Mouse (Mus musculus) A20 (cell line): Measurements from ENCODE around the gene Crat.

Source experiments
- DNase-seq: peaks from one replicate; pipeline ENCODE4 v3.0.0-alpha.2; 2011; ENCODE audit warnings: low read depth, low spot score

Gene Crat

DNA sequence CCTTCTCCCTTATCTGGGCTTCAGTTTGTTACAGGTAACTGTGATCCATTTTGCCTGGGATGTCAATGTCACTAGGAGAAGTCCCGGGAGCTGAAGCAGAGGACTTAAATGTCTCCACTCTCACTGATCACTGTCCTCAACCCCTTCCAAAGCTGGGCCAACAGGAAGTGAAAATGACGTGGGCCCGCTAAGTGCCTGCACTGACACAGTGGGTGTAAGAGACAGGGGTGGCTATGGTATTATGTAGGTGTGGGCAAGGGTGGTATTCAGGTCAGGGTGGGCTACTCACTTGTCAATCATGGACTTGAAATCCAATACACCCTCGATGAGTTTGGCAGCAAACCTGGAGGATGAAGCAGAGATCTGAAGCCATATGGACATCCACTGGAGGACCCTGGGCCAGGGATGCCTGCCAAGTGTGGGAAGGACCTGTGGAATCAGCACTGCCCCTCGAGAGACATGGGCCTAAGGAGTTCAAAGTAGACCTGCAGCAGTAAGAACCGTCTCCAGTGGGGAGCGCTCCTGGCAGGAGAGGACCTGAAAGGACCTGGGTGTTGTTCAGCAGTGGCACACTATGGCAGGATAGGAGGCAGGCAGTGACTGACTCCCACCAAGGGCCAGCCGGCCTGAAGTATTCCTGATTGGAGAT is 7.0 kb downstream of the Crat start:
- peak; percentile 31 for DNase-seq

DNA sequence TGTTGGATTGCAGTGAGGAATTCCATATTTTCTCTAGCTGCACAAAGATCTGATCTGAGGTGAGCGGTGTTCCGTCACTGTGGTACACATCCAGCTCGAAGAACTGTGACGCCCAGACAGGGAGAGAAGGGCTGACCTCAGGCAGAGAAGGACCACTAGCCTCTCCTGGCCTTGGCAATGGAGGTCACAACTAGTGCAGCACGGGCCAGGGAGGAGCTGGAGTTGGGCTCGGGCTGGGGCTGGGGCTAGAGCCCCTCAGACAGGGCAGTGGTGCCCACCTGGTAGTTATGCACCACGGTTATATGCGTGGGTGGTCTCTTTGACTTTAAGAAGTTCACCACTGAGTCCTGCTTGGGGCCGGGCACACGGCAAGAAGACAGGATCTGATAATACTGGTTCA is 7.8 kb downstream of the Crat start:
- DNase-seq, result no peak

DNA sequence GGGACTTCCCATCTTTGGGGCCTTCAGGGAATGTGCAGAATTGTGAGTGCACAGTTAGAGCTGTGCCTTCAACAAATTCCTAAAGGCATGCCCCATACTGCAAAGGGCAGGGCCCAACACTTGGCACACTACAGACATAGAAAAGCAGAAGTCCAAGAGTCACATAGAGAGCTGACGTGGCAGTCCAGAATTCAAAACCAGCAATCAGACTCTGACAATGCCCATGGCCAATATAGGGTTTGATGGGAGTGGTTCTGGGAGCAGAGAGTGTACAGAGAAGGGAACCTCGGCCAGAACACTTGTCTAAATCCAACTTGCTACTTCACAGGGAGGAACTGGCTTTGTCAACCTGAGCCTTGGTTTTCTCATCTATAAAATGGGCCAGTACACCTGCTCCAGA is 8.4 kb downstream of the Crat start:
- DNase-seq, result no peak

DNA sequence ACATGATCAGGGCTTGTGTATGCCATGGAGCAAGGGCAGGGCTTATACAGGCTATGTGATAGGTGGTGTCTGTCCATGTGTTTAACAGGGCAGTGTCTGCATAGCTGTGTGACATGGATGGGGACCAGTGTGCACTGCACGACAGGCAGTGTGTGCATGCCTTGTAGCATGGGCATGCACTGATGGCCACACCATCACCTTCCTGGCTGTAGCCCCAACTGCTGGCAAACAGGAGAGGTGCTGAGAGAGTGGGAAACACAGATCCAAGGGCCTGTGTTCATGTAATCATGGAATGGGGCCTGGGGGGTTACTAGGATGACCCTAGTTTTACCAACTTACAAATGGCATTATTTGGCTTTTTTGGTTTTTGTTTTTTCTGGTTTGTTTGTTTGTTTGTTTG is 11.7 kb downstream of the Crat start:
- no peak for DNase-seq

DNA sequence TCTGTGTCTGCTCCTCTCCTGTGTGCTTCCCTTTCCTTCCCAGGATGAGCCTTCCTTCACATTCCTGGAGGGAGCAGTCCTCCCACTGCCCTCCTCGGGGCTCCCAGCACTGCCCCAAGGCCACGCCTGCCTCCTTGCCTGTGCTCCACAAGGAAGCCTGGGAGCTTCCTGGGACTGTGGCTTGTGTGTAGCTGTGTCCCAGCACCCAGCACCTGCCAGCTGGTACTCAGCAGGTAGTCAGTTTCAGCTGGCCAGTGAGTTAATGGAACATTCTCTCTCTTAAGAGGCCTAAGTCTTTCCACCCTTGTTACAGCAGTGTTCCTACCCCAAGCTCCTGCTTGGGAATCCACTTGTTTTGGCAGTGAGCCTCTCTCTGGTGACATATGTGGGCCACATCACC is 12.8 kb downstream of the Crat start:
- no peak for DNase-seq

DNA sequence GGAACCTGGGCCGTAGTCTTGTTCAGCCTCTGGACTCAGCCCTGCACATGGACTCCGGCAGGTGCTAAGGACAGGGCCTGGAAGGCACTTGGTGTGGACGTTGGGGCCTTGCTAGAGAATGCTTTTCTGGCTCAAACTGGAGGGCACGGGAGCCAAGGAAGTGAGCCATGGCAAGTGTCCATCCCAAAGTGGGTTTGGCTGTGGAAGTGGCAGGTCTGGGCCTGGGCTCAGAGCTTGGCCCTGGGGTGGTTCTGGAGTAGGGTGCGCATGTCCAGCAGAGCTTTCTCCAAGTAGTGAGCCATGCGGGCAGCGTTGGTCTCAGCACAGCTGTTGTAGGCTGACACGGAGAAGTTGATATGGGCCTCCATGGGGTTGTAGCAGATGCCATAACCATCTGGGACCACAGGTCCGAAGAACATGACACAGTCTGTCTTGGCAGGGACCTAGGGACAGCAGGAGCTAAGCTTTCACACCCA is 13.2 kb downstream of the Crat start:
- DNase-seq, result no peak

DNA sequence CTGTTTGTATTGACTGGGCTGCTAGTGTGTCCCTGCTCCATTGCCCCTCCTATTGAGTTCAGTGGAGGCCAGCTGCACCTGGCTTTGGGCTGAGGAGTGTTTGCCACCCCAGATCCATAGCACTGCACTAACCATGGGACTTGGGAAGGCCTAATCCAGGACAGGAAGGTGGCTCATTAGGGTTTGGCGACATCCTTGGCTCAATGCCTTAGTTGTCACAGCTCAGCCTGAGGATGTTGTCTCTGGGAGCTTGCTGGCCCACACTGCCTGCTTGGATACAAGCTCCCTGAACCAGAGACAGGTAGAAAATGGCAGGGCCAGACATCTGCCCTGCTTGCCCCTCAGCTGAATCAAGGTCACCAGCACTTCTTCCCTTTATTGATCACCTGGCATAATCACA is 14.0 kb downstream of the Crat start:
- DNase-seq, result no peak

DNA sequence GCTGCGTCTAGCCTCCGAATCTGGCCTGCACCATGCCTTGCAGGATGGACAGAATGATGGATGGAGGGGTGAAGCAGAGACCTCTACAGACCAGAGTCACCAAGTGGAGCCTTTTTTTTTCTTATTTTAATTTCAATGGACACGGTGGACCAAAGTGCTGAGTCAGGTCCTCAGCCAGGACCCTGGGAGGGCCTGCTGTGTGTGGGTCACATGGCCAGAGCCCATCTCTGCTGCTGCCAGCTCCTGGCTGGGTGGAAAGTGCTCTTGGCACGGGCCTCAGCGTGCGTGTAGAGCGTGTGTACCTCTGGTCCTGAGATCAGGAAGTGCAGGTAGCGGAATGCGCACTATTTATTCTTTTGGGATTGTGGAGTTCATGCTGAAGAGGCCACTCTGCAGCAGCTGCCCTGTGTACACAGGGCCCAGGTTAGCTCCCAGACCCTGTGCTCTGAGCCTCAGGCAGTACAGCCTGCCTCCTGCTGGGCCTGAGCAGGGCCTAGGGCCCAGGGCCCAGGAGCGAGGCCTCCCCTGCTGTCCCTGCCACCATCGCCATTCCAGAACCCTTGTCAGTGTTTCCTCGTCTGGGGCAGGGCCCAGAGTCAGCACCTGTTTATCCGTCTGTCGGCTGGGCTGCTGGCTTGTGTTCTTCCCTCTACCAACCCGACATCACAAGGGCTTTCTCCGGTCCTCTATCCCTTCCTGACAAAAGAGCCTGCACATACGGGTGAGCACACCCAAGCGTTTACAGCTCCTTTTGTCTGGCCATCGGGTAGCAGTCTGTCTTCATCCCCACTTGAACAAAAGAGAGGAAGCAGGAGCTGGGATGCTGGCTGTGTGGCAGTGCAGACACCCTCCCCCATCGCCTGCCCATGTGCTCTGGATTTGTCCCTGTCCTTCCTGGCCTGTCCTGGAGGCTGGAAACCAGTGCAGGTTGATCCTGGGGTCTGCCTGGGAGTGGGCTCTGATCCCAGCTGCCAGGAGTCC is 16.1 kb downstream of the Crat start:
- no peak for DNase-seq

DNA sequence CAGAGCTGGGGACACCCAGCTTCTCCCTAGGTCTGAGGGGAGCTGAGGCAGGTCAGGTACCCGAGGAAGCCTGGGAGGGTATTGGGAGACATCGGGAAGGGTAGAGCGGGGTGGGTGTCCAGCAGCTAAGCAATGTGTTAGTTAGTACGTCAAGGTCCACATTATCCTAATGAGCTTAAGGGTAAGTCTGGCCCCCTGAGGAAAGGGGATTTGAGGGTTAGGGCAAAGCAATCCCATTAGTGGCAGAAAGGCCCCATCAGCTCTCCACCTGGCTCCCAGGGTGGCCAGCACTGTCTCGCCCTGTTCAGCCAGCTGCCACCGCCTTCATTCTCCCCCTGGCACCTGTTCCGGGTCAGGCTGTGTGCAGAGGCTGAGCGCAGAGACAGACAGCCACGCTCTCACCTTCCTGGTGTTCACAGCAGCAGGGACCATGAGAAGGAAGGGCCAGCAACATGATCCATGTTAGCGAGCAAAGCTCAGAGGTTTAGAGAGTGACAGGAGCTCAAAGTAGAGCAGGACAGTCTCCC is 17.6 kb downstream of the Crat start:
- no peak for DNase-seq

DNA sequence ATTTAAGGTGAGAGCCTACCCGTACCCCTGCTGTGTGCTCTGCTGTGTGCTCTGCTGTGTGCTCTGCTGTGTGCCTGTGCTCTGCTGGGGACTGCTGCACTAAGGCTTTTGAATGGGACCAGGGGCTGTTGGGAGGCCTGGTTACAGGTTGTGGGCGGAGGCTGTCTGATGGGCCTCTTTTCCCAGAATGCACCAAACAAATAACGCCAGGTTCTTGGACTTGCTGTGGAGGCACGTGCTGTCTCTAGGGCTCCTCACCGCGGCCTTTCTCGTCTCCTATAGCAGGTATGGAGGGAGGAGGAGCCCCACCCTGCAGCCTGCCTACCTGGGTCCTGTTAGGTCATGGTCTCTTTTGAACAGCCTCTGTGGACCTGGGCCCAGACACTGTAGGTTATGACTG is 19.4 kb downstream of the Crat start:
- DNase-seq, result no peak

DNA sequence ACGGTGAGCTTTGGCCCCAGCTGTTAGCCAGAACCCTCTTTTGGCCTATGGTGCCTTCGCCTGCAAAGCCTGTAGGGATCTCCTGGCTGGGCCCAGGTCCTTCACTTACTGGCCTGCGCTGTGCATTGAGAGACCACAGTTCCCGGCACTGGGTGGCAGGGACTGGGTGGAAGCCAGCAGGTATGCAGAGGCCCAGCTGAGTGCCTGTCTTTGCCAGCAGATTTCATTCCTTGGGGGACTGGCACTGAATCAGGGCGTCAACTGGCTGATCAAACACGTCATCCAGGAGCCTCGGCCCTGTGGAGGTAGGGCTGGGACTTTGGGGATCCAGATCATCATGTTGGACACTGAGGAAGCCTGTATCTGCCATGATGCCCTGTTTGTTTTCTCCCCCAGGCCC is 19.9 kb downstream of the Crat start:
- no peak for DNase-seq

DNA sequence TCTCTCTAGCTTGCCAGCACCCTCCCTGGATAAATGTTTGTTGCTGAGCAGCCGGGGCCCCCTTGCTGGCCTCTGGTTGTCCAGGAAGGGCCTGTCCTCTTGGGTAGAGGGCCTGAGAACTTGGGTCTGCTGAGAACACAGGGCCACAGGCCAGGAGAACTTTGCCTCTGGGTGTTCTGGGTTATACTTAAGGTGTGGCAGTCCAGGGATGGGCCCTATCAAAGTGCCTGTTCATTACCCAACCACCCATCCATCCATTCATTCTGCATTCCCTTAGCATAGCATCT is 22.3 kb downstream of the Crat start:
- DNase-seq, result no peak

DNA sequence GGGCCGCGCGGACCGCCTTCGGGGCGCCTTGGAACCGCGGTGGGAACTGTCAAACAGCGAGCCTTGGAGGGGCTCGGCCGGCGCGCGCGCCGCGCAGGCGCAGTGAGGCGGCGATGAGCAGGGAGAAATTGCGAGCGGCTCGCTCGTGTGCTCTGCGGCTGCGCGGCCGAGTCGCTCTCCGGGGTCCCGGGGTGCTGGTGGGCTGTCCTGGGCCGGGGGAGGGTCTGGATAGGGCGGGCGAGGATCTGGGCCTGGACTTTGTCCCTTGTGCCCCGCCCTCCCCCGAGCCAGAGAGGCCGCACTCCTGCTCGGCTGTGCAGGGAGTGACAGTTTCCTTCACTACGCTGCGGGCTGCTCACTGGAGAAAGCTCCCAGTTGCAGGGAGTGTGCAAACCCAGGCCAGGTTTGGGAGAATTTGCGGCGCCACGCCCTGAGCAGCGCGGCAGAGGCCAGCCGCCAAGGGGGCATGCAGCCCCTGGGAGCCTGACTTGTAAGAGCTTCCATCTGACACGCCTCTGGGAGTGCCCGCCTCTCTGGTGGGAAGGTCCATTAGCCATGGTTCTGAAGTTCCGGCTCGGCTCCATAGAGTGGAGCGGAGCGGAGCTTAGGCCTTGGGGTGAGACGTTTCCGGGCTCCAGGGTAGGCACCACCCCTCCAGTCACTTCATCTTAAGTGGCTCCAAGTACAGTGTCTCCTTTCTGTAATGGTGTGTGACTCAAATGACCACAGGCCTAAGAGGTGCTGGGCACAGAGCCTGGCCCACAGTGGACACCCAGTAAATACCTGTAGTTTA is 22.8 kb downstream of the Crat start:
- no peak for DNase-seq

DNA sequence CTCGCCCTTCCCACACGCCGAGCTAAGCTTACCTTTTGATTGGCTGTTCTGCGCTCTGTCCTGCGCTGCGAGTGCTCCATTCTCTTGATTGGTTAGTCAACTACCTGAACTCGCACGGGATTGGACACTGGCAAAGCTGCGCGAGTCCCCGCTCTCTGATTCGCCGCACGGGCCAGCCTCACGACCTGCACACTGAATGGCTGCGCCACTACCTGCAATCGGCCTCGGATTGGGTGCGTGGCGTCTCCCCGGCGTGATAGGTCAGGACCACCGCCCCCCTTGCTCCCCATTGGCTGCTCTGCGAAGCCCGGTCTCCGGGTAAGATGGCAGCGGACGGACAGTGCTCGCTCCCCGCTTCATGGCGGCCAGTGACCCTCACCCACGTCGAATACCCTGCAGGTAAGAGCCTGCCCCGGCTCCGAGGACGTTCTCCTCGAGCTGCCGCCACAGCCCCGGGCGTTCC is 23.5 kb downstream of the Crat start, which contains the start of gene Dolpp1:
Dolpp1 (plus strand) TSS at position 141 of the 463 bp plus-strand sequence.
- DNase-seq, result peak; percentile 98

DNA sequence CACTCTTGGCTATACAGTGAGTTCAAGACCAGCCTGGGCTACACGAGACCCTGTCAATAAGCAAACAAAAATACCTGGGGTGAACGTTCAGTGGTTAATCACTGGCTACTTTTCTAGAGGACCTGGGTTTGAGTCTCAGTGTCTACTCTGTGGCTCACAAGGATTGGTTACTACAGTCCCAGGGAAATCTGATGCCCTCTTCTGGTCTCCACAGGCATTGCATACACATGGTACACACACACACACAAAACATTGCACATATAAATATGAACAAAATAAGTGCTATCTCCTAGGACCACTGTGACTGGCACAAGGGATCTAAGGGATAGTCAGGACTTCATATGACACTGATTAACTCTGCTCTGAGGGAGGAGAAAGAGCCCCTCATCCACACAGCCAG is 26.6 kb downstream of the Crat start:
- peak; percentile 23 for DNase-seq

DNA sequence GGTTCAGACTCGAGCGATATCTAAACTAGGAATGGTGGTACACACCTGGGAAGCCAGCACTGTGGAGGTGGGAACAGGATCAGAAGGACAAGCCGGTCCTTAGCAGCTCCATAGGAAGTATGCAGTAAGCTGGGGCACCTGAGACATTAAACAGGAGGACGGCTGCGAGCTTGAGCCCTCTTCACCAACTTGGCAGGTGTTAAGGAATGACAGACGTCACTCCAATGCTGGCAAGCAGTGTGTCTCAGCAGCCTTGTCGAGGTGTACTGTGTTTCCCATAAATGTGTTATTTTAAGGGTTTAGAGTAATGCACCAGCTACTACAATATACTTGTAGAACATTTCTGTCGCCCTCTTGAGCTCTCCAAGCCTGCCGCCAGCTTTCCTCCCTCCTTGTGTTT is 28.7 kb downstream of the Crat start:
- DNase-seq, result no peak

DNA sequence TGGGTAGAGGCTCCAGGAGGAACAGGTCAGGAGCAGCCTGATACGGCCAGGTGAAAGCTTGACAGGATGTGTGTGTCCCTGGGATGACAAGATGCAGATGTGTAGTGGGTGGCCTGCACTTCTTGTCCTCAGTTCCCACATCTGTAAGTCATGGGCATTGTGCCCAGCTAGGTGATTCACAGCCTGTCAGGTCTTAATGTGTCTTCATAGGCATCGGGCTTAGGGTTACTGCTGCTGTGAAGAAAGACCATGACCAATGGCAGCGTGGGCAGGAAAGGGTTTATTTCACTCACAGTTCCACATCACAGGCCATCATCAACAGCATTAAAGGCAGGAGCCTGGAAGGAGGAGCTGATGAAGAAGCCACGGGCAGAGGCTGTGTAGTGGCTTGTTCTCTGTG is 30.0 kb downstream of the Crat start:
- no peak for DNase-seq

DNA sequence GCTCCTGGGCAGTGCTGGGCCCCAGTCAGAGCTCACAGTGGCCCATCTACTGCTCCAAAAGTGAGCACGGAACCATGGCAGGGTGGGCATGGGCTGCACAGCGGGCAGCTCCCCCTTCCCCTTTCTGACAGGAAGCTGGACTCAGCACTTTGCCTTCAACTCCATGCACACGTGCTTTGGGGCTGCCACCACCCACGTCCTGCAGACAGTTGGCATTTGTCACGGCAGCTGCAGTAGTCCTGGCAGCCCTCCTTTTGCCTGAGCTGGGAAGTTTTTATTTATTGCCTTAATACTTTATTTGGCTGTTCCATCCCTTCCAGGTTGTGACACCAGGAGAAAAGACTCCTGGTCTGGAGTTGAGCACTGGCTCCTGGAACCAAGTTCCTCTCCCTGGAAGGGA is 30.8 kb downstream of the Crat start:
- DNase-seq, result no peak

DNA sequence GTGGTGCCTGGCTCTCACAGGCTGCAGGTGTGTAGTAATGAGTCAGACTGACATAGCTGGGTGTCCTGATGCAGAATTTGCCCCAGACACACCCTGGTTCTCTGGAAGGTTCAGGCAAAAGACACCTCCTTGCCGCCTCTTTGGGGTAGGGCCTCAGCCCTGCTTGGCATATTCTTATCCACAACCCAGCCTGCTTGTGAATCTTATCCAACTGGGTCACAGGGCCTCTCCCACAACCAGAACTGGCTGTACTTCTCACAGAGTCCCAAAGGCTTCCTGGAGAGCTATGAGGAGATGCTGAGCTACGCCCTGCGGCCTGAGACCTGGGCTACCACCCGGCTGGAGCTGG is 34.3 kb downstream of the Crat start:
- no peak for DNase-seq

DNA sequence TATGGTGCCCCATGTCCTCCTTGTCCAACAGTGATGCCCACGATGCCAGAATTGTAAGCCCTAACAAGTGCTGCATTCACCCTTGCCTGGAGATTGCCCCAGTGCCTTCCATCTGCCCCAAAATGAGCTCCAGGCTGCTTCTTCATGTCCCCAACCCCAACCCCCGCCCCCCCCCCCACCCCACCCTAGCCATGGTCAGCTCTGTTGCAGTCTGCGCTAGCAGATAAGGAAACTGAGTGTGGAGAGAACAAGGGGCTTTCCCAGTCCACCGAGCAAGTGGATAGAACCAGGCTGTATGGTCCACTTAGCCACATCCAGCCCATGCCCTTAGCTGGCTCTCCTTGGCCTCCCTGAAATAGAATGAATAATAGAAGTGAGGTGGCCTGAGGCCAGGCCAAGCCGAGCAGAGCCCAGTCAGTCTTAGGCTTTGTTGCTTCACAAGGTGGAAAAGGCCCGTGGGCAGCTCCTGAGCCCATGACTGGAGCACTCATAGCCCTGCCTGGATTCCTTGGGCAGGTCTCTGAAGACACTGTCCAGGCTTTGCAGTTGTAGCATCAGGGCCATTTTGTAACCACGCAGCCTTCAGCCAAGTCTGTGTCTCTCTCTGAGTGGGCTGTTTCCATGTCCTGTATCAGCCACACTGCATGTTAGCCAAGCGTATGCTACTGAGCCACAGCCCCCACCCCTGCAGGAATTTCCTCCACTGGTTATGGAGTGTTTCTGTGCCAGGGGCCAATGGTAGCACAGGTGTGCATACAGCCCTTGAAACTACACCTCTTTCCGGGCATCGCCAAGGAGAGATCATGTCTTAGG is 34.8 kb downstream of the Crat start:
- DNase-seq, result no peak

DNA sequence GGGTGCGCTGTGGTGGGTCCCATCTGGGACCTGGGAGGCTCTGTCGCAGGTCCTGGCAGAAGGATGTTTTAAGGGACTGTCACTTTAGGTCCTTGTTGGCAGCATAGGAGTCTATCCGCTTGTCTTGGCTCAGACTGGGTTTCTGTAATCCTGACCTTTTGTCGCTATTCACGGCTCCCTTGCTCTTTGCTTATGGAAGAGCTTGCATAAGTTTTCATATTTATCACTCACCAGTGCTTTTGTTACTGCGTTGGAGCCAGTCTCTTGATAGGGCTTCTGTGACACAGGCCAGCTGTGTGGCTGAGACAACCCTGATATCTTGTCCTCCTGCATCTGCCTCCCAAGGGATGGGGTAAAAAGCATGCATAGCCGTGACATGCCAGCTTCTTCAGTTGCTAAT is 36.3 kb downstream of the Crat start:
- DNase-seq, result no peak
